Mouse (Mus musculus): Measurements from ENCODE around the gene Cul9. TPM values are rescaled to one million over a fixed set of nuclear protein-coding genes. Genes with fewer than 3 reads are reported as not detected.

Gene Cul9
- total RNA-seq, 2 experiments from 2014 or later = 41.7 to 43.5 TPM

- DNase-seq (ENCODE audit: extremely low spot score in 1 of 2, low spot score in 2 of 2) = peak in 1 of 2 experiments; percentile 68
- intact Hi-C loops (cut with DNase I) = loop anchor here (5.0 kb wide), 2 partner anchors 82 to 92 kb away; partner anchors contain the start of genes Klc4 and Mrpl2
These were observed 8.9 kb upstream of the Cul9 start for GRCm38 (mm10) chr17:46554977-46555672.

DNA sequence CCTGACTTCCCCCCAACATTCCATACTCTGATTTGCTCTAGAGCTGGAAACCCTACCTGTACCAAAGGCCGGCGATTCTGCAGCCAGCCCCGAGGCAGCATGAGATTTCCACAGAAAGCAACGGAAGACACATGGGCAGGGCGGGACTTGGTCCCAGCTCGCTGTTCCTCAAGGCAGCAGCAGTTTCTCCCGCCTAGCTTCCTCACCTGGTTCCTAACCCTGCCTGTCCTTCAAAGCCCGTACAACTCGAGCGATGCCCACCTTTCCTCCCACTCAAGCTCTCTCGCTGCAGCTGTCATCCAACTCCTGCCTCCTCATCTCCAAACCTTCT, 8.4 kb upstream of the Cul9 start:
- intact Hi-C loops (cut with DNase I) = loop anchor here (5.0 kb wide), 1 partner anchor 93 kb away; the partner anchor contains the start of genes Klc4 and Mrpl2
- DNase-seq (ENCODE audit: extremely low spot score in 1 of 2, low spot score in 2 of 2) = no peak

DNA sequence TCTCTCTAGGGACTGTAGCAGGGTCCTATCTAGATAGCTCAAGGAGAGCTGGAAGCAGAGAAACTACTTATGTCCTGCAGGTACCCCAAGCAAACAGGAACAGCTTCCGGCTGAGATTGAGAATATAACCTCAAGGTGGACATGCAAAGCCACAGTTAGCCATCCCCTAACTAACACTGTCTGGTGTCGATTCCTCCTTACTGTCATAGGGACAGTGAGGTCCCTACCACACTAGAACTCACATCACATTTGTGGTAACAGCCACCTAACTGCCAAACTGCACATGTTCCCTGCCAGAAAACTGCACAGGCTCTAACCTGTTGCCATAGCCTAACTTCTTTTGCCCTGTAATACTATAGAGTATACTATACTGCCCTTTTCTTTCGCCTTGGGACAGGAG, 7.7 kb upstream of the Cul9 start:
- intact Hi-C loops (cut with DNase I) = loop anchor here (5.0 kb wide), 1 partner anchor 93 kb away; the partner anchor contains the start of genes Klc4 and Mrpl2
- DNase-seq (ENCODE audit: extremely low spot score in 1 of 2, low spot score in 2 of 2) = no peak

GRCm38 (mm10) chr17:46553469-46553868, 7.3 kb upstream of the Cul9 start:
- DNase-seq (ENCODE audit: extremely low spot score in 1 of 2, low spot score in 2 of 2) = no peak
- intact Hi-C loops (cut with DNase I) = loop anchor here (5.0 kb wide), 1 partner anchor 94 kb away; the partner anchor contains the start of genes Klc4 and Mrpl2

DNA sequence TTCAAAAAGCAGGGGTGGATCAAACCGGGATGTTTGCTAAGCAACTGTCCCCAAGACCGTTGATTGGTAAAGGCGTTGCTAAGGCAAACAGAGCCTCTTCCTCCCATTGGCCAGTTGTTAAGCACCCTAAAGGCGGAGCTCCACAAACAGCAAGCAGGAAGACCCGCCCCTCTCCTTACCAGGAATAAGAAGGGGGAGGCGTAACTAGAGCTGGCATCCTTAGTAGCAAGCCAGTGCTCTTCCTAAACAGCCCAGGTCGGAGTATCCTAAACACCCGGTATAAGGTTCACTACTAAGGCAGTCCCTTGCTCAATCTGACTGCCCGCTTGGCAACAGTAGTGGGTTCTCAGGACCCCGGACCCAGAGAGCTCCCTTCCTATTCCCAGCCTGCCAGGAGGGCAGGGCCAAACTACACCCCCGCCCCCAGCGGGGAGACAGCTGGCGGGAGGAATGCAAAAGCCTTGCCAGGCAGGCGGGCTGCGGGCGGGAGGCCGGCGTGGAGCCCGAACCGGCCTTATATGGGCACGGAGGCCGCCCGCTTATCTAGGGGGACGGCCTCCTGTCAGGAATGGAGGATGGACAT, 6.7 kb upstream of the Cul9 start:
- DNase-seq (ENCODE audit: extremely low spot score in 1 of 2, low spot score in 2 of 2) = peak; percentile 92 to 94
- intact Hi-C loops (cut with DNase I) = loop anchor here (5.0 kb wide), 1 partner anchor 94 kb away; the partner anchor contains the start of genes Klc4 and Mrpl2

DNA sequence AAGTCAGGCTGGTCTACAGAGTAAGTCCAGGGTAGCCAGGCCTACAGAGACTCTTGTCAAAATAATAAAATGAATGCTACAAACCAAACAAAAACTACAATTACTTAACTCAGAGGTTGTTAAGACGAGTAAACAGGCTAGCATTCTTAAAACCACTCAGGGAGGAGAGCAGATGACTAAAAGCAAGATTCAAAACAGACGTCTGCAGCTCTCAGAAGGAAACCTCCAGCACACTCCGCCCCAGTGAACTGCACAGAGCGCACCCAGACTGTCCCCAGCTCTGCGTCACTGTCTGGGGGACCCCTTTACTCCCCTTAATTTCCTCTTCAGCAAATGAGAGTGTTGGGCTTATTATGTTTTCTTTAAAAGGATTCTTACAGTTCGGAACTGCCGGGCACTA, 6.0 kb upstream of the Cul9 start:
- DNase-seq (ENCODE audit: extremely low spot score in 1 of 2, low spot score in 2 of 2) = no peak
- intact Hi-C loops (cut with DNase I) = loop anchor here (5.0 kb wide), 1 partner anchor 95 kb away; the partner anchor contains the start of genes Klc4 and Mrpl2

- no peak for DNase-seq (ENCODE audit: extremely low spot score in 1 of 2, low spot score in 2 of 2)
- intact Hi-C loops (cut with DNase I) = loop anchor here (5.0 kb wide), 1 partner anchor 96 kb away; the partner anchor contains the start of genes Klc4 and Mrpl2
These were observed 5.2 kb upstream of the Cul9 start for GRCm38 (mm10) chr17:46551369-46551768.

- no peak for DNase-seq (ENCODE audit: extremely low spot score in 1 of 2, low spot score in 2 of 2)
- intact Hi-C loops (cut with DNase I) = loop anchor here (5.0 kb wide), 1 partner anchor 96 kb away; the partner anchor contains the start of genes Klc4 and Mrpl2
These were observed 4.7 kb upstream of the Cul9 start for GRCm38 (mm10) chr17:46550904-46551303.

DNA sequence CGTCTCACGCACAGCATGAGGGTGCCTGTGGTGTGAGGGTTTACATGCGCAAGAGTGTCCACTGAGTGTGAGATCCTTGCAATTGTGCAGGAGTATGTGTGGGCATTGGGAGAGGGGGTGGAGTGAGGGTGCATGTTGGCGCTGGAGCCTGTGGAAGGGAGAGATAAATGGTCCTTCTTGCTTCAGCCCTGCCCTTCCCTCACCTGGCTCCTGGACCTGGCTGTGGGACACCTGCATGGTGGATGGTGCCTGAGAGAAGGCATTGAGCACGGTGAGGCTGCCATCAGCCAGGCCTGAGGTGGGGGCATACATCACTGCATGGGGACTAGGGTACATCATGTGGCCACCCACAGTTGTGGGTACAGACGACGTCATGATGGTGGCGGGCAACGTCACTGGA, 3.5 kb upstream of the Cul9 start:
- no peak for DNase-seq (ENCODE audit: extremely low spot score in 1 of 2, low spot score in 2 of 2)
- intact Hi-C loops (cut with DNase I) = loop anchor here (5.0 kb wide), 2 partner anchors 78 to 98 kb away; partner anchors contain the start of genes Klc4, Mrpl2 and Ptk7

DNA sequence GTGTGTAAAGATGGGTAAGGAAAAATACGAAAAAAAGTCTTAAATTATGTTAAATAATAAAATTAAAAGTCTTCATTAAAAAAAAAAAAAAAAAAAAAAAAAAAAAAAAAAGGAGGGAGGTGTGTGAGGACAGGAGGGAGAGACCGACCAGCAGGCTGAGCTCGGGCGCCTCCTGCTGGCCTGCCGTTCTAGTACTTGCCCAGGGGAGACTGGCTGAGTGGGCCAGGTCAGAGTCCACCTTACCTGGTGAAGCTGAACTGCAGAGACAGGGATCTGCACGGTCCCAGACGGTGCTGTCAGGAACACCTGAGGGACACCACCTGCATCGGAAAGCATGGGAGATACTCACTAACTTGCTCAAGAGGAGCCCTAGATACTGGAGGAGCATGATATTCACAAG, 3.0 kb upstream of the Cul9 start:
- intact Hi-C loops (cut with DNase I) = loop anchor here (5.0 kb wide), 1 partner anchor 78 kb away; the partner anchor contains the start of gene Ptk7
- peak in 1 of 2 experiments; percentile 76 for DNase-seq (ENCODE audit: extremely low spot score in 1 of 2, low spot score in 2 of 2)

DNA sequence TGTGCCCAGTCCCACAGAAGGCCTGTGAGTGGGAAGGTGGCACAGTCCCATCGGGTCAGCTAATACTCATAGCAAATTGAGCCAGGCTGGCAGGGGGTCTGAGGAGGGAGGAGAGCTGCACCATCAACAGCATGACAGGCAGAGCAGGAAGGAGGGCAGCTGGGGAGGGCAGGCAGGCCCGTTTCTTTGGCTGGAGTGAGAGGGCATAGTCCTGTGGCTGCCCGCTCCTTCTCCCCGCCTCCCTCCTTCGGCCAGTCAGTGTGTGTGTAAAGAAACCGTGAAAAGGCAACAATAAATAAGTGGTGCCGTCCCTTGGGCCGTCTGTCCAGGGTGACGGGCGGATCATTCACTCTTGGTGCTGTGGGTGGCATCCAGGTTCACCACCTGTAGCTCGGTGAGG, 2.6 kb upstream of the Cul9 start:
- DNase-seq (ENCODE audit: extremely low spot score in 1 of 2, low spot score in 2 of 2) = no peak
- intact Hi-C loops (cut with DNase I) = loop anchor here (5.0 kb wide), 1 partner anchor 79 kb away; the partner anchor contains the start of gene Ptk7

DNA sequence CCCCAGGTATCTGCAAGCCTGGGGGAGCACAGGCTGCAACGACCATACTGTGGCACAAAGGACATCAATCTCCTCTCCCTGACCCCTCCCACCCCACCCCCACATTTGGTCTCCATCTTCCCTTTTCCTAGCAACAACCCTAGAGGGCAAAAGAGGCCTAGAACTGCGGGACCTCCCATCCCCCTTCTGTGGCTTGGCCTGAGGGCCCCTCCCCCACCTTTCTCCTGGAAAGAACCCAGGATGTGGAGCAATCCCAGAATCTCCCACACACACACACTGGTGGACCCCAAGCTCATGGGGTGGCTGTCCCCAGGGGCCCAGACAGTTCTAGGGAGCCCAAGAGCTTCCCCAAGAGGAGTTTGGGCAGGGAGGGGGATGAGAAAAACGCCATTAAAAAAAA, 1.7 kb upstream of the Cul9 start:
- no peak for DNase-seq (ENCODE audit: extremely low spot score in 1 of 2, low spot score in 2 of 2)
- intact Hi-C loops (cut with DNase I) = loop anchor here (5.0 kb wide), 1 partner anchor 79 kb away; the partner anchor contains the start of gene Ptk7

- intact Hi-C loops (cut with DNase I) = loop anchor here (5.0 kb wide), 1 partner anchor 80 kb away; the partner anchor contains the start of gene Ptk7
- DNase-seq (ENCODE audit: extremely low spot score in 1 of 2, low spot score in 2 of 2) = peak in 1 of 2 experiments; percentile 61
These were observed 807 bp upstream of the Cul9 start for GRCm38 (mm10) chr17:46546995-46547394.

GRCm38 (mm10) chr17:46546591-46546990, 403 bp upstream of the Cul9 start:
- no peak for DNase-seq (ENCODE audit: extremely low spot score in 1 of 2, low spot score in 2 of 2)
- intact Hi-C loops (cut with DNase I) = loop anchor here (5.0 kb wide), 1 partner anchor 81 kb away; the partner anchor contains the start of gene Ptk7

- intact Hi-C loops (cut with DNase I) = no loop called here
- DNase-seq (ENCODE audit: extremely low spot score in 1 of 2, low spot score in 2 of 2) = no peak
These were observed 2.5 kb downstream of the Cul9 start for GRCm38 (mm10) chr17:46543661-46544060.

- intact Hi-C loops (cut with DNase I) = no loop called here
- peak; percentile 42 to 84 for DNase-seq (ENCODE audit: extremely low spot score in 1 of 2, low spot score in 2 of 2)
These were observed 20.4 kb downstream of the Cul9 start for GRCm38 (mm10) chr17:46525579-46526307.

- no peak for DNase-seq (ENCODE audit: extremely low spot score in 1 of 2, low spot score in 2 of 2)
- intact Hi-C loops (cut with DNase I) = no loop called here
These were observed 21.1 kb downstream of the Cul9 start for GRCm38 (mm10) chr17:46525065-46525464.

- intact Hi-C loops (cut with DNase I) = no loop called here
- DNase-seq (ENCODE audit: extremely low spot score in 1 of 2, low spot score in 2 of 2) = no peak
These were observed 24.1 kb downstream of the Cul9 start for GRCm38 (mm10) chr17:46521963-46522668.
